Mouse (Mus musculus) ovary, adult 18-20 months (tissue): ENCODE data around the gene Msh2.

Experiments used
- DNase-seq: peaks from one replicate; pipeline ENCODE4 v3.0.0; 2022; ENCODE audit warnings: low spot score, mixed read lengths

The Msh2 gene

DNA sequence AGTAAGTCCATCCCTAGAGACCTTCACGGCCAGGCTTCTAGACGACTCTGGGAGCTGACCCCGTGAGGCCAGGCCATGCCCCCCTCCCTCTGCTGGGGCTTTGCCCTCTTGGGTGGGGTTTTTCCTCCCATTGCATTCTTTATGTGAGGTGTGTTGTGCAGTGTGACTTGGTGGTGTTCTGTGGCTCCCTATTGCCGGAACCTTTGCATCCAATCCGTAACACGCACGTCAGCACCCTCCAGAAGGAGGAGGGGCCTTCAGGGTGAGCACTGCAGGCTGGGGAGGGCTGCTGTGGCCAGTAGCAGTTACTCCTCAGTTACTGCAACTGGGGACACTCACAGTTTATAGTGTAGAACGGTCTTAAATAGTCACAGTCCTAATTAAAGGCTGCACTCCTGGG, 28.0 kb downstream of the Msh2 start:
- no peak for DNase-seq

DNA sequence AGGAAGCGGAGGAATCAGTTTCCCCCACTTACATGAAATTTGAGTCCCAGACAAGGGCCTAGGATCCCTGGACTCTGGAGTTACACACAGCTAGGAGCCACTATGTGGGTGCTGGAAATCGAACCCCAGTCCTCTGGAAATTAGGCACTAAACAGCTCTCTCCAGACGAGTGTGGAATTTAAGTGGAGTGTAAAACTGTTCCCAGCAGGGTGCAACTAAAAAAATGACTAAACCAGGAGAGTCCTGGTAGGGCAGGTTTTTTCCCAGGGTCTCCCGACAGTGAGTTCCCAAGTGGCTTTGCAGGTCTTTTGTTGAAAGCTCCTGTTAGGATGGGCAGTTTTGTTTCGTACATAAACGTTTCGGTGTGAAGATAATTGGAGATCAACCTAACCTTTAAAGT, 52.6 kb downstream of the Msh2 start:
- DNase-seq = no peak

DNA sequence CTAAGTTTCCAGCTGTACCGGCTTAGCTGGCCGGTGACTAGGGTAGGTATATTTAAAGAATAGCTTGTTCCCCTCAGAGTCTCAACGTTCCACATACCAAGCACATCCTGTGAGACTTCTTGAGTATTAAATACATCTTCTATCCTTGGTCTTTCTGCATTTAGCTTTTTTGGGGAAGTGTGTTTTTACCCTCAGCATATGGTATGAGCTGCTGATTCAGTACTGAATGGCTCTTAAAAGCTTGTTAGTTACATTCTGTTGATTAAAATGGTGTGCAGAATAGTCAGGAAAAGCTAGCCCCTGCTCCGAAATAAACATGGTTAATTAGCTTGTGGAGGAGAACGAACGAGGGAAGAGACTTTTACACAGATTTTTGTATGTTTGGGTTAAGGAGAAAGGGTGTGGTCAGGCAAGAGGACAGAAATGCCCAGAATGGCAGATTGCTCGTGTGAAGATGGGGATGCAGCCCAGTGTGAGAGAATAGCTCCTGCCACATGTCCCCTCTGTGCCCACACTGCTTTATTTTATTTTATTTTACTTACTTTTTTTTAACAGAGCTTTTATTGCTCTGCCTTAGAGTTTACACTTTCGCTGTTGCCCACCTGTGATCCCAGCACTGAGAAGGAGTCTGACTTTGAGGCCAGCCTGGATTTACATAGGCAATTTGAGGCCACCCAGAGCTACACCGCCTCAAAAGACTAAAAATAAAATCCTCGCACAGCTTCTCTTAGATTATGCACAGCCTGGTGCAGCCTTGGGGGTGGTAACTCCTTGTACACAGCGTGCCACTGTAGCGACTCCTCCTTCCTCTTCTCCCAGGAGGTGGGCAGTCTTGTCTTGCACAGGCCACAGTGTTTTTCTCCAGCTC, 54.6 kb downstream of the Msh2 start:
- DNase-seq = no peak

- DNase-seq = no peak
Measured at GRCm38 (mm10) chr17:87731962-87732361, 59.8 kb downstream of the Msh2 start.

- DNase-seq = no peak
Measured at GRCm38 (mm10) chr17:87734471-87734870, 62.3 kb downstream of the Msh2 start.

GRCm38 (mm10) chr17:87737144-87737543, 65.0 kb downstream of the Msh2 start:
- no peak for DNase-seq

DNA sequence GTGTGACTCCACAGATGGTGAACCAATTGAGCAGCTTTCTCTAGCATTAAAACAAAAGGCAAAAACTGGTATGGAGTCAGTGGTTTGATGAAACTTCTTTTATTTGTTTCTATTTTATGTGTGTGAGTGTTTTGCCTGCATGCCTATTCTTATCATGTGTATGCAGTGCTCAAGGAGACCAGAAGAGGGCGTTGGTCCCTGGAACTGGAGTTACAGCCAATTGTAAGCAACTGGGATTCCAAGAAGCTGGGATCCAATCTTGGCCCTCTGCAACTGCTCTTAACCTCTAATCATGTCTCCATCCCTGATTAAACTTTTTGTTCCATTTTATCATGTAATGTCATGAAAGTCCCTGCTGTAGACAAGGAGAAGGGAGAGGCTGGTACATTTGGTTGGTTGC, 67.7 kb downstream of the Msh2 start:
- no peak for DNase-seq

DNA sequence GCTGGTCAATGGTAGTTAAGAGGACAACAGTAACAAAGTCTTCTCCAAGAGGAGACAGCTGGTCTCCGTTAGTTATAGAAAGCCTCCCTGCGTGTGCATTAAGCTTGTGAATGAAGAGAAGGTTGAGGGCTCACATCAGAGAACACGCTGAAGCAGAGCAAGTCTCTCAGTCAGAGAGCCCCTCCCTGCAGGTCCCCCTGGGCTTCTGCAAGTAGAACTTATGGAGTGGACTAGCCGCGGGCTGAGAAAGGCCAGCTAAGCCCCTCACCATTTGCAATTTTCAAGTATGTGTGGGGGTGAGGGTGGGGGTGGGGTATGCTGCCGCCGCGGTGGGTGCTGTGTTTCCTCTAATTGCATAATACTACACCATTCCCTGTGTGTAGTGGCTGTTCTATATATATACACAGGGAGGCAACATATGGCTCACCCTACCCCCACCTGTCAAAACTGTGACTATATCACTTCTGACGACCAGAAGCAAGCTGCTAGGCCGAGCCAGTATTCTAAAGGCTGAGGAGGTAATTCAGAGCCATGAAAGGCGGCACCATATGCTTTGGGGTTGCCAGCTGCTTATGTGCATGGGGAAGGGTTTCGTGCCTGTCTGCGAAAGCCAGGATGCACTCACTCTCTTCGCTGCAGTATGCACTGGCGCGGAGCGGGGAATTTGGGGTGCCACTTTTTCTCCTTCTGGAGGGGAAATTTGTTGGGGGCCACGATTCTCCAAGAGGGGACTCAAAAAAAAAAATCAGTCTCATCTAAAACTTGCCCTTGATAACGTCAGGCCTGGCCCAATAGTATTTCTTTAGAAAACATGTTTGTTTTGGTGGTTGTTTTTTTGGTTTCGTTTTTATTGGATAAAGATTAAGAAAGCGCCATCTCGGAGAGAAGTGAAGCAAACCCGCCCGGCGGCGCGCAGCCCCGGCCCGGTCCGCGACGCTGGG, 73.1 kb downstream of the Msh2 start:
- DNase-seq = no peak

DNA sequence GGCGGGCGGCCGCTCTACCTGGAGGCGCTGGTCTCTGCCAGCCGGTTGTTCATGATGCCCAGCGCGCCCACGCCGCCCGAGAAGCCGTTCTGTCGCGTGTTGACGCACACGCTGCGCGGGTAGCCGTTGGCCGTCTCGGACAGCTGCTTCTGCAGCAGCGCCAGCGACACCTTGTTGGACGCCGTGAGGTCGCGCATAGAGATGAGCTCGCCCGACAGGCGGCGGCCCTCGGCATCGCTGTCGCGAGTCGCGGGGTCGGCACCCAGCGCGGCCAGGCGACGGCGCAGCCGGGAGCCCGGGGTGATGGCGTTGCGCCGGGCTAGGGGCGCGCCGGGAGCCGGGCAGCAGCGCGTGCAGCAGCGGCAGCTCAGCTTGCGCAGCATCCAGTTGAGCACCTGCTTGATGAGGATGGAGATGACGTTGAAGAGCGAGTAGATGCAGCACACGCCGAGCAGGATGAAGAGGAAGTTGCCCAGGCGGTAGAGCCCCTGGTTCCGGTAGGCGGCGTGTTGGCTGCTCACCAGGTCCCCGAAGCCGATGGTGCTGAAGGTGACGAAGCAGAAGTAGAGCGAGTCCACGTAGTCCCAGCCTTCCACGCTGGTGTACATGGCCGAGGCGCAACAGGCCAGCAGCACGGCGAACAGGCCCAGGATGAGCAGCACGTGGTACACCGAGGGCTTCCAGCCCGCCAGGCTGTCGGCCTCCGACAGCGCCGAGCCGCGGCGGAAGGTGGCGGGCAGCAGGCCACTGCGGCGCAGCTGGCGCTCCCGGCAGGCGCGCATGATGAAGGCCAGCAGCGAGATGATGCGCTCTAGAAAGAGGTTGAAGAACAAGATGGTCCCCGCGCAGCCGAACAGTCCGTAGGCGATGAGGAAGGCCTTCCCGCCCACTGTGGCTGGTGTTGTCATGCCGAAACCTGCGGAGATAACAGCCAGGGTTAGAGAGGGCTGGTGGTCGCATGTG, 74.1 kb downstream of the Msh2 start:
- no peak for DNase-seq

- no peak for DNase-seq
Measured at GRCm38 (mm10) chr17:87760315-87760714, 88.2 kb downstream of the Msh2 start.

DNA sequence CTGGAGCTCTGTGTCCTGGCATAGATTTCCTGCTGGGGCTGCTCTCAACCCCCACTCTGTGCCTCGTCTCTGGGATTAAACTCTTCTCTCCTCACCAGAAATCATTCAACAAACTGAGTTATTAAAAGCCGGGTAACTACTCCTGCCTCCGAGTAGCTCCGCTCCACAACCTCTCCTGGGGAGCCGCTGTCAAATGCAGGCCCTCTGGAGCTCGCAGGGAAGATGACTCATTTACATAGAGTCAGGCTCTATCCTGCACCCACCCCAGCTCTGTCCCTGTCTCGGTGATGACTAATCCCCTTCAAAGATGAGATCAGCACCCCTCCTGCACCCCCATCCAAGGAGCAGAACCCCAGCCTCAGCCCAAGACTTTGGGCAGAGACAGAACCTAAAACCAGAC, 91.0 kb downstream of the Msh2 start:
- no peak for DNase-seq

- DNase-seq = no peak
Measured at GRCm38 (mm10) chr17:87765031-87765430, 92.9 kb downstream of the Msh2 start.

- no peak for DNase-seq
Measured at GRCm38 (mm10) chr17:87766888-87767287, 94.8 kb downstream of the Msh2 start.

DNA sequence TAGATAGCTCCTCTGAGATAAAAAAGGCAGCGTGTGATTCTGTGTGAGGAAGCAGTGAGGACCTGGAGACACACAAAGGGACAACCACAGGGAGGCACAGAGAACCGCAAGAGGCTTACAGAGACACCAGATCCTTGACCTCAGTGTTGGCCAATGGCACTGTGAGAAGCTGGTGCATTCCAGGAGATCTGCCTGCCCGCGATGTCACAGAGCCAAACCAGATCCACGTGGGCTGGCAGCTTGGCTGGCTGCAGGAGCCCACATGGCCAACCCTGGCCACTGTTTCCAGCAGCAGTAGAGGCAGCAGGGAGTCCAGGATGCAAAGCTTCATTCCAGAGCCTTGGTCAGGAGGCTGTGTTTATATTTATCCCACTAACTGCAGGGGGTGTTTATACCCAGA, 98.6 kb downstream of the Msh2 start:
- DNase-seq = no peak

DNA sequence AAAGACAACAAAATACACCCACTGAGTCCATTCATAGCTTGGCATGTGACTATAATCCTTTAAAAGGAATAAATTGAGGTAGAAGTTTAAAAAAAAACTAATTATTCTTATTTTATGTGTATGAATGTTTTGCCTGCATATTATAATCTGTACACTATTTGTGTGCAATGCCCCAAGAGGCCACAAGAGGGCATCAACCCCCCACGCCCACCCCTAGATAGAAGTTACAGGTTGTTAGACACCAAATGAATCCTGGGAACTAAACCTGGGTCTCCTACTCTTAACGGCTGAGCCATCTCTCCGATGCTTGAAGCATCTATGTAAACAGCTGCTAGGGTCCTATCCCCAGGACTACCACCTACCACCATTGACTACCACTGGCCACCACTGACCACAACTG, 101.0 kb downstream of the Msh2 start:
- no peak for DNase-seq
